Mouse (Mus musculus) liver, postnatal 0 days (tissue): ENCODE measurements around the gene Pakap.

Experiments used
- CTCF ChIP-seq: sonication (generic); IDR thresholded peaks from 2 replicates; pipeline ENCODE4 v1.5.1; 2016; ENCODE audit warnings: antibody characterized with exemption, low read depth
- EP300 ChIP-seq: IDR thresholded peaks from 2 replicates; pipeline ENCODE4 v1.6.1; 2016; ENCODE audit warnings: antibody characterized with exemption, low read depth, mild to moderate bottlenecking

DNA sequence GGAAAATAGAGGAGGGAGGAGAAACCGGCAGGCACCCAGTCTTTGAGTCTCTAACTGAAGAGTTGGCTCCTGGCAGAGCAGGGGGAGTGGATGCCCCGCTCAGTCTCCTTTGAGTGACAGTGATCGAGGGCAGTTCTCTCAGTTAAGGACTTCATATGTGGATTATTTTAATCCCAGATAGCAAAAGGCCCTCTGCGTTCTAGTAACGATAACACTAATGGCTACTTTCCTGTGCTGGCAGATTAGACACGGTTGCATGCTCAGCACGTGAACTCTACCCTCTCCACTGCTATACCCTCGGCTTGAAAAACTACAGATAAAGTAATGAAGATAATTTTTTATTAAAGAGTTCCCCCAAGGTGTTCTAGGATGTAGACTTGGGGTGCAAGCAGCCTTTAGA, 226.0 kb downstream of the Pakap start:
- TF ChIP-seq EP300 = peak; percentile 57; the same call in 1 of the 2 replicates
- no peak for TF ChIP-seq CTCF
